Mouse (Mus musculus) liver, embryonic 14.5 days (tissue): Measurements from ENCODE around the gene Ugt1a2. TPM values are rescaled to one million over a fixed set of nuclear protein-coding genes. Genes with fewer than 3 reads are reported as not detected.
A peak's percentile ranks its signal among the peaks of the same experiment; 100 is the strongest.

Source experiments
- ATAC-seq: fragments of 200-750 bp; cut with Nextera tagmentation; 2 replicates; pipeline ENCODE4 v1.8.0; 2017; ENCODE audit warnings: moderate number of reproducible peaks, mild to moderate bottlenecking, moderate library complexity; ENCODE audit not compliant: insufficient read depth
- DNase-seq, 3 experiments: peaks; one replicate each; pipeline ENCODE4 v3.0.0-alpha.2; 2012 to 2013; ENCODE audit warnings: low read depth in 3 of 3, low spot score in 3 of 3
- H3K27ac ChIP-seq: fragments of 300-500 bp; sonication (generic); 2 replicates; pipeline ENCODE4 v1.5.1; 2014; ENCODE audit warnings: moderate library complexity, mild to moderate bottlenecking, control low read depth, inconsistent platforms
- H3K27me3 ChIP-seq: fragments of 300-500 bp; sonication (generic); 2 replicates; pipeline ENCODE4 v1.6.1; 2014; ENCODE audit warnings: mild to moderate bottlenecking, low read length, moderate library complexity; ENCODE audit not compliant: control insufficient read depth, insufficient read depth
- H3K36me3 ChIP-seq: fragments of 300-500 bp; sonication (generic); replicated peaks from 2 replicates; pipeline ENCODE4 v1.6.1; 2014; ENCODE audit warnings: low read depth; ENCODE audit not compliant: control insufficient read depth, insufficient read depth
- H3K4me1 ChIP-seq, 2 experiments: fragments of 200-500 bp in 1 of 2; fragments of 300-500 bp in 1 of 2; sonication (generic) in 1 of 2; replicated peaks; 2 replicates each; pipeline ENCODE4 v1.6.1; 2012 to 2014; ENCODE audit warnings: antibody characterized with exemption in 1 of 2, inconsistent platforms in 1 of 2, low read length in 1 of 2; ENCODE audit not compliant: control insufficient read depth in 2 of 2, insufficient read depth in 2 of 2
- H3K4me2 ChIP-seq: fragments of 300-500 bp; sonication (generic); 2 replicates; pipeline ENCODE4 v1.6.1; 2014; ENCODE audit warnings: low read depth, mild to moderate bottlenecking, control low read depth, moderate library complexity
- H3K4me3 ChIP-seq, 2 experiments: fragments of 200-500 bp in 1 of 2; fragments of 300-500 bp in 1 of 2; sonication (generic) in 1 of 2; 2 replicates each; pipeline ENCODE4 v1.5.1; 2012 to 2014; ENCODE audit warnings: low read depth in 2 of 2, low read length in 2 of 2, mild to moderate bottlenecking in 2 of 2, control low read depth in 1 of 2, inconsistent platforms in 1 of 2, moderate library complexity in 1 of 2; ENCODE audit not compliant: insufficient read depth in 1 of 2
- H3K9ac ChIP-seq: fragments of 300-500 bp; sonication (generic); replicated peaks from 2 replicates; pipeline ENCODE4 v1.6.1; 2014; ENCODE audit warnings: mild to moderate bottlenecking, control low read depth, moderate library complexity
- H3K9me3 ChIP-seq: fragments of 300-500 bp; sonication (generic); 2 replicates; pipeline ENCODE4 v1.6.1; 2016; ENCODE audit warnings: low read length, mixed read lengths; ENCODE audit not compliant: control insufficient read depth
- CTCF ChIP-seq: IDR thresholded peaks from 2 replicates; pipeline ENCODE4 v1.5.1; 2016; ENCODE audit warnings: antibody characterized with exemption, low read depth, control low read depth
- EP300 ChIP-seq: IDR thresholded peaks from 2 replicates; pipeline ENCODE4 v1.6.1; 2016; ENCODE audit warnings: antibody characterized with exemption, low read depth
- WGBS: fragments of 180-500 bp; shearing (Covaris S2); extraction: QIAGEN DNeasy Blood & Tissue Kit; methylation state at CpG from one replicate; pipeline ENCODE4 v1.1.7; 2014; ENCODE audit not compliant: insufficient replicate concordance; 5-methylcytosine and 5-hydroxymethylcytosine counted together
- polyA plus RNA-seq, 2 experiments: library from polyadenylated mRNA; depleted of rRNA in 1 of 2; stranded (reverse) in 1 of 2; unstranded in 1 of 2; fragments of >200 nt; fragmentation: Nextera tagmentation in 1 of 2; extraction: Ambion mirVana in 1 of 2; gene quantifications; 2 replicates each; pipeline versions ENCODE4 v1.2.1 to v1.2.3; 2012 to 2014

Ugt1a2 gene
- polyA plus RNA-seq, 2 experiments = 0.02 TPM; not detected in 1

- peak; percentile 48 for ATAC-seq
- DNase-seq = peak in 2 of 3 experiments; percentile 27 to 50
- H3K36me3 ChIP-seq = peaks cover 40% of the 10 kb centered on the region
- 56% methylated on average over 6 of the region's 6 CpGs for WGBS
- peaks cover 6 to 34% of the 10 kb centered on the region in 2 experiments; a peak in 3 of 4 replicates for H3K4me1 ChIP-seq
- H3K9me3 ChIP-seq = no peaks in the 10 kb centered on the region
- H3K4me2 ChIP-seq = no peak overlapping the region
- H3K4me3 ChIP-seq = no peak overlapping the region
- no peak overlapping the region for H3K27ac ChIP-seq
- H3K27me3 ChIP-seq = no peaks in the 10 kb centered on the region
- H3K9ac ChIP-seq = no peak overlapping the region
- TF ChIP-seq CTCF = no peak
- no peak for TF ChIP-seq EP300
Measured at GRCm38 (mm10) chr1:88260114-88260513, 59.7 kb downstream of the Ugt1a2 start.

GRCm38 (mm10) chr1:88260604-88261377, 60.4 kb downstream of the Ugt1a2 start:
- whole genome bisulfite sequencing = 69% methylated on average over 10 of the region's 10 CpGs
- ATAC-seq = no peak
- H3K9ac ChIP-seq = no peak overlapping the region
- H3K4me3 ChIP-seq = no peak overlapping the region
- H3K27ac ChIP-seq = no peak overlapping the region
- peaks cover 6 to 34% of the 10 kb centered on the region in 2 experiments; a peak in 3 of 4 replicates for H3K4me1 ChIP-seq
- no peak for DNase-seq
- H3K4me2 ChIP-seq = no peak overlapping the region
- no peak for TF ChIP-seq EP300
- no peak for TF ChIP-seq CTCF
- H3K9me3 ChIP-seq = no peaks in the 10 kb centered on the region
- no peaks in the 10 kb centered on the region for H3K27me3 ChIP-seq
- peaks cover 47% of the 10 kb centered on the region for H3K36me3 ChIP-seq

- Histone ChIP-seq H3K4me2 (no peak overlapping the region), H3K4me1 (peaks cover 6 to 34% of the 10 kb centered on the region in 2 experiments; a peak in 3 of 4 replicates), H3K27me3 (no peaks in the 10 kb centered on the region), H3K36me3 (peaks cover 56% of the 10 kb centered on the region), H3K9me3 (no peaks in the 10 kb centered on the region), H3K4me3 (no peak overlapping the region), H3K9ac (no peak overlapping the region), H3K27ac (no peak overlapping the region)
- ATAC-seq = peak; percentile 1
- WGBS = 70% methylated on average over 7 of the region's 7 CpGs
- TF ChIP-seq CTCF = no peak
- TF ChIP-seq EP300 = no peak
- no peak for DNase-seq
Measured at GRCm38 (mm10) chr1:88261706-88262105, 61.3 kb downstream of the Ugt1a2 start.

GRCm38 (mm10) chr1:88262255-88262654, 61.9 kb downstream of the Ugt1a2 start:
- no peak overlapping the region for H3K27ac ChIP-seq
- DNase-seq = no peak
- H3K4me3 ChIP-seq = no peak overlapping the region
- H3K9me3 ChIP-seq = no peaks in the 10 kb centered on the region
- no peak overlapping the region for H3K9ac ChIP-seq
- no peak for TF ChIP-seq CTCF
- TF ChIP-seq EP300 = no peak
- no peak for ATAC-seq
- no peaks in the 10 kb centered on the region for H3K27me3 ChIP-seq
- WGBS = 77% methylated on average over 4 of the region's 4 CpGs
- H3K36me3 ChIP-seq = peaks cover 62% of the 10 kb centered on the region
- H3K4me2 ChIP-seq = no peak overlapping the region
- peaks cover 6 to 34% of the 10 kb centered on the region in 2 experiments; a peak in 3 of 4 replicates for H3K4me1 ChIP-seq

GRCm38 (mm10) chr1:88262961-88263360, 62.6 kb downstream of the Ugt1a2 start:
- WGBS = 64% methylated on average over 6 of the region's 6 CpGs
- ATAC-seq (no peak), DNase-seq (no peak)

More at GRCm38 (mm10) chr1:88262961-88263360, 62.6 kb downstream of the Ugt1a2 start:
- H3K27me3 ChIP-seq = no peaks in the 10 kb centered on the region
- no peak overlapping the region for H3K9ac ChIP-seq
- H3K9me3 ChIP-seq = no peaks in the 10 kb centered on the region
- peaks cover 6 to 34% of the 10 kb centered on the region in 2 experiments; a peak in 3 of 4 replicates for H3K4me1 ChIP-seq
- H3K27ac ChIP-seq = no peak overlapping the region
- TF ChIP-seq CTCF (no peak), EP300 (no peak)
- H3K4me2 ChIP-seq = no peak overlapping the region
- H3K4me3 ChIP-seq = no peak overlapping the region
- peaks cover 69% of the 10 kb centered on the region for H3K36me3 ChIP-seq
